Mouse (Mus musculus): ENCODE results near the gene Edc4. TPM values are rescaled to one million over a fixed set of nuclear protein-coding genes. Genes with fewer than 3 reads are reported as not detected.

Gene Edc4
- 10 to 100 TPM; 11.4 to 33.4 TPM for polyA plus RNA-seq (2012; fragmentation: generic; extraction: Trizol)

DNA sequence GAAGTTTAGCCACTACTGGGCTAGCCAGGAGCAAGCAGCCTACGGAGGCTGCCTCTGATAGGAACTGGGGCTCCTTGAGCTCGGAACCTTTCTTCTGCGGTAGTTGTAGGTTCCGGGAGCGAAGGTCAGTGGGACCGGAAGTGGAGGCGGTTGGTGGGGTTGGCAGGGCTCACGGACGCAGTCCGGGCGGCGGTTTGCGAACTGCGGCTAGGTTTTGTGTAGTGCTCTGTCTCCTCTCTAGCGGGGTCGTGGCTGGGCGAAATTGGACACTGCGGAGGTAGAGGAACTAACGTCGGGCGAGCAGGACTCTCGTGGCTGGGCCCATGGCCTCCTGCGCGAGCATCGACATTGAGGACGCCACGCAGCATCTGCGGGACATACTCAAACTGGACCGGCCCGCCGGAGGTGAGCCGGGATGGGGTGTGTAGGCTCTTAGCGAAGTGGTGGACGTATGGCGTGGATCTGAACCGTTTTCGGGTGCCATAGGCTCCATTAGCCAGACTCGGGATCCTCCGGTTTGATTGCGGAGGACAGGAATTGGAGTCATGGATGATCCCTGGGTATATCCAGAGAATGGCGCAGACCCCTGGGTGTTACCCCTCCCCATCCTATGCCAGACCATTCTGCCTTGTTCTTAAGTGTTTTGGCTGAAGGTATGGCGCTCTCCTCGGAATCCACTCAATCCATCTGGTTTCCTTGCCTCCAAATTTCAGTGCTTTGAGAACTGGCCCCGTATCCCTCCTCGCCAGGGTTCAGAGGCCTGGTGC lies at the start of gene Edc4:
Gene Edc4 (plus strand): TSS at position 128 of the 767 bp plus-strand sequence.

DNA sequence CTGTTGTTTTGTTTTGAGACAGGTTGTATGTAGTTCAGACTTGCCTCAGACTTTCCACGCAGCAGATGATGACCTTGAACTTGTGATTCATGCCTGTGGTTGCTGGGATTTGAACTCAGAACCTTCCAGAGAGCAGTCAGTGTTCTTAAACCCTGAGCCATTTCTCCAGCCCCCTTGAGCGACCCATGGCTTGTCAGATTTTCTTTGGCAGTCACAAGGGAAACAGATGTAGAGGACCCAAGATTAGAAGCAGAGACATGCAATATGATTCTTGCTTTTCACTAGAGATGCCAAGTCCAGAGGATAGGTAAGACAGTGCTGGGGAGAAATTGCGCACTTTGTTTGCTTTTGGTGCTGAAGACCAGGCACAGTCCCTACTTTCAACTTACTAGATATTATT lies 27.5 kb upstream of the Edc4 start, which contains the start of gene Cenpt:
Gene Cenpt (minus strand): TSS at position 101 of the 400 bp plus-strand sequence.

DNA sequence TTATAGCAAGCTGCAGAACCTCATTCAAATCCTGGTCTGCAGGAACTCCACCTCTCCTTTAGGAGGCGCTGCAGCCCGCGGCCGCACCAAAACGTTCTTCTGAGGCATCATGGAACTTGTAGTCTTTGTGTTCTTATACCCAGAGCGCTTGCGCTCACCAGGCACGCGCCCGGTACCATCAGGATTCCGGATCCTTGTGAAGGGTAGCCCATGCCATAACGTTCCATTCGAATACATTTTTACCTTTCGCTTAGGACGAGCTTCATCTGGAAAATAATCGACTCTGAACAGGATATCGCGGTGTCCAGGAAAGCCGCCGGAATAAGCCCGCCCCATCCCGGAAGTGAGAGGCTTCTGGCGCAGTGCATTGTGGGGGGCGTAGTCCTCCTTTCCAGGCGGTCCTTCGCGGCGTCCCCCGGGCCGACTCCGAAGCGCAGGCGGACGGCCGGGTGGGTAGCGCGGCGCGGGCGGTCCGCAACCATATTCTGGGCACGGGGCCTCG lies 25.9 kb upstream of the Edc4 start, which contains the start of gene Thap11:
Gene Thap11 (plus strand): TSS at position 418 of the 502 bp plus-strand sequence.

DNA sequence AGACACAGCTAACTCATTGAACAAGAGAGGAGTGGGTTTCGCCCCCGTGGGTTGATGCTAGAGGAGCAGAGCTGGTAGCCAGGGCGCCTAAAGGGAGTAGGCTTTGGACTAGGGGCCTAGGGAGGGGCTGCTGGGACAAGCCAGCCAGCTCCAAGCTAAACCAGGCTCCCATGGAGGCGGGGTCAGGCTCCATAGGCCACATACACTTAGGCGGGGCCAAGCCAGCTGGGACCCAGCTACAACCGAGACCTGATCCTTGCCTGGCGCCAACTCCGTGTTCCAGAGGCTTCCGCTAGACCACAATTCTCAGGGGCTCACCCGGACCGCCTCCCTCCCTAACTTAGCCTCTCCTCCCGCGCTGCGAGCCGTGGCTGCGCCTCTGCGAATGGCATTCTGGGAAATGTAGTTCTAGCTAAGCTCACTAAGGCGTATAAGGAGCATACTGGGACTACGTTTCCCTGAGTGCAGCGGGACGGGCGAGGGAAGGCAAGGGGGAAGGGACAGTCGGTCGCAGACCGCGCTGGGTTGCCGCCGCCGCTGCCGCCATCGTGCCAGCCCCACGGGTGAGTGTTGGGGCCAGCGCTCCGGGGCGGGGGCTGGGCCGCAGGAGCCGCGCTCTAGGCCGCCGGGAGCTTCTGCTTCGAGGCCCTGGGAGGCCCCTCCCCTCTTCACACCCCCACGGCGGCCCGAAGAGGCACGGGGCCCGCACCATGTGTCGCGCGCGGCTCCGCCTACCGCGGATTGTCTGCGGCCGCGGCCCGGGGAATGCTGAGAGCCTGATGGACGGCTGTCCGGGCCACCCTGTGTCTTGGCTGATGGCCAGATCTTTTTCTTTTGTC lies 20.3 kb upstream of the Edc4 start, which contains the start of gene Nutf2:
Gene Nutf2 (plus strand): TSS at position 438 of the 839 bp plus-strand sequence.

DNA sequence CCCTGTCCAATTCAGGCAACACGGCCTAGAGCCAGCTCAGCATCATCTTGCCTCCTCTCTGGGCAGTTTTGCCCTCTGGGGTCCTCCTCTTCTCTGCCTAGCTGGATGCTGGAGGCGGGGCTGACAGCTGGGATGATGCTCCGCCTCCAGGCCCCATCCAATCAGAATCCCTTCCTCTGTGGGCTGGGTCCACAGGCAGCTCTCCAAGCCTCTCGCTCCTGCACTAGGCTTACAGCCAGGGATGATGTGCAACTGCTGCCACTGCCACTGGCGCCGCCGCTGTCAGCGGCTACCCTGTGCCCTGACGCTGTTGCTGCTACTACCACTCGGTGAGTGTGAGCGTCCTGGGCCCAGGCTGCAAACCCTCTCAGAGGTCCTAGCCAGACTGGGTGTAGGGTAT lies 12.7 kb downstream of the Edc4 start, which contains the start of gene Nrn1l:
Gene Nrn1l (plus strand): TSS at position 229 of the 400 bp plus-strand sequence.

DNA sequence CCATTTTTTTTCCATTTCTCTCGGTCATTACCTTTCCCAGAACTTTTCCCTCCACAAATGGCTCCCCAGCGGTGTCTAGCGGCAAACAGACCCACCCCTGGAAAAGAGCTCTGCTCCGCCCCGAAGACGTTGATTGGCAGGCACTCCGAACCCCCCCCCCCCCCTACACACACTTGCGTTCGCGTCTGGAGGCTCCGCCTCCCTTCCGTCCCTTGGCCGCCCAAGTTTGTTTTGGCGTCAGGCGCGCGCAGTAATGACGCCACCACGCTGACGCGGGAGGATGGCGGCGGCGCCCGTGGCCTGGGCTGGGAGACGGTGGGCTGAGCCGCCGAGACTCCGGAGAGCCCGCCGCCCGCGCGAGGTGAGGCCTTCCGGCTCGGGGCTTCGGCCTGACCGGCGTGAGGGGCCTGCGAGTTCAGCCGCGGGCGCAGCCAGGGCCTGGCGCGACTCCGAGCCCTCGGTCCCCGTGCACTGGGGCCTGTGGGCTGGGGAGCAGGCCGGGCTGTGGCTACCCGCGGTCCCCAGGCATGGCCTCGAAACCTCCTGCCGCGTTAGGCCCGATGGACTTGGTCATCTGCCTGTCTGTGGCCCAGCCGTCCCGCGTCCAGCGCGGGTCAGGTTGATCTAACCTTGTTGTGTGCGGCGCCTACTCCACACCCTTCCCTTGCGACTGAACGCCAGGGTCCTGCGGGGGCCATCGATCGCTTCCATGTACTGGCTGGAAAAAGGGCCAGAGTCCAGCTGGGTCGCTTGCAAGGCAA lies 19.7 kb downstream of the Edc4 start, which contains the start of gene Pskh1:
Gene Pskh1 (plus strand): TSS at position 262 of the 761 bp plus-strand sequence.

DNA sequence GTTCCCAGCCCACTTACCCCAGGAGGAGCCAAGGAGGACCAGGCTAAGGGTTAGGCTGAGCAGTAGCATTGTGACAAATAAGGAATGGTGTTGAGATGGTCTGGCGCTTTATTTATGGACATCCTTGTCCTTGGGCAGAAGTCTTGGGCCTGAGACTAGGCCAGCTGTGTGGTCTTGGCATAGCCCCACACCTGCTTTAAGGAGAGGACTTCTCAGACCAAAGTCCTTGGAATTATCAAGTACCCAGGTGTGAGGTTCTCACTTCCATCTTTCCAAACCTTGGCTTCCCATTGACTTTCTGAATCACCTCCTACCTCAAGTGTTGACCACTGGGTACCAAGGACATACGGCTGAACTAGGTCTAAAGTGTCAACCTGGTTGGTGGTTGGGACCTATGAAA lies 53.1 kb downstream of the Edc4 start, which contains the start of gene Ctrl:
Gene Ctrl (minus strand): TSS at position 101 of the 400 bp plus-strand sequence.

DNA sequence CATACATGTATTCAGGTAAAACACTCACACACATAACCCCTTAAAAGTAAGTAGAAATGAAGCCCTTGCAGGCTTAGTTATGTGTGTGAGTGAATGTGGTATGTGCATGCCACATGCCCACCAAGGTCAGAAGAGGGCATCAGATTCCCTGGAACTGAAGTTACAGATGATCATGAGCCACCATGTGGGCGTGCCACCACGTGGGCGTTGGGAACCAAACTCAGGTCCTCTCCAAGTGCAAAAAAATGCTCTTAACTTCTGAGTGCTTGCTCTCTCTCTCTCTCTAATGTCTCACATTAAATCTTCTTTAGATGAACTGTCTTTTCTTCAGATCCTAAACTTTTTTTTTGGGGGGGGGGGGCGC lies 57.6 kb downstream of the Edc4 start, which contains the start of gene Psmb10:
Gene Psmb10 (minus strand): TSS at position 139 of the 364 bp plus-strand sequence.

DNA sequence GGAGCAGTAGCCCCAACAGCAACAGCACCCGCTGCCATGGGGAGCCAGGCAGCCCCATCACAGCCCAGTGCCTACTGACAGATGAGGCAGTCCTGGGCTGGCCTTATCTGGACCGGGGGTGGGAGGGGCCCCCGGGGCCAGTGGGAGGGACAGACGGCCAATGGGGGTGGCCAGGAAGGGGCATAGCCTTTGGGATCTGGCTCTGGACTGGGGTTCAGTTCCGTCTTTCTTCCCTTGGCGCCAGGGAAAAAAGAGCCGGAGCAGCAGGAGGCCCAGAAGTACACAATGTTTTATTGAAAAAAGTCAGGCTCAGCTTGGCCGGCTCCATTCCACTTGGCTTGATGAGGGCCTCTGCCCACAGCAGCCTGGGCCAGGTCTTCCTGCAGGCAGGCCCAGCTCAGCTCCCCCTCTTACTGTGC lies 62.6 kb downstream of the Edc4 start, which contains the start of gene Lcat:
Gene Lcat (minus strand): TSS at position 62 of the 419 bp plus-strand sequence.

Other genes starting within 250 kb of the Edc4 start
- gene Ctcf, start 244.3 kb upstream of the Edc4 start, polyA plus RNA-seq (2012; fragmentation: generic; extraction: Trizol): 10 to 100 TPM in 1 of 2 experiments, 1 to 10 TPM in 1; 3.6 to 24.4 TPM
- under 1 TPM; 0.22 to 0.77 TPM for gene Agrp, start 243.5 kb upstream of the Edc4 start, polyA plus RNA-seq (2012; fragmentation: generic; extraction: Trizol)
- under 1 TPM; 0.21 to 0.61 TPM for gene Carmil2, start 194.6 kb upstream of the Edc4 start, polyA plus RNA-seq (2012; fragmentation: generic; extraction: Trizol)
- 10 to 100 TPM; 50.3 to 70.4 TPM for gene Acd, start 179.8 kb upstream of the Edc4 start, polyA plus RNA-seq (2012; fragmentation: generic; extraction: Trizol)
- 10 to 100 TPM; 15.2 to 30.5 TPM for gene Pard6a, start 179.7 kb upstream of the Edc4 start, polyA plus RNA-seq (2012; fragmentation: generic; extraction: Trizol)
- gene 4933405L10Rik, start 173.2 kb upstream of the Edc4 start, polyA plus RNA-seq (2012; fragmentation: generic; extraction: Trizol): under 1 TPM; 0.26 to 0.98 TPM
- gene Enkd1, start 172.7 kb upstream of the Edc4 start, polyA plus RNA-seq (2012; fragmentation: generic; extraction: Trizol): 10 to 100 TPM; 21.1 to 27.5 TPM
- 10 to 100 TPM in 1 of 2 experiments, 1 to 10 TPM in 1; 4.3 to 12.5 TPM for gene Gfod2, start 122.2 kb upstream of the Edc4 start, polyA plus RNA-seq (2012; fragmentation: generic; extraction: Trizol)
- gene Ranbp10, start 53.5 kb upstream of the Edc4 start, polyA plus RNA-seq (2012; fragmentation: generic; extraction: Trizol): 10 to 100 TPM in 1 of 2 experiments, 1 to 10 TPM in 1; 2.2 to 14.2 TPM
- gene Tsnaxip1, start 53.1 kb upstream of the Edc4 start, polyA plus RNA-seq (2012; fragmentation: generic; extraction: Trizol): under 1 TPM; 0.05 to 0.11 TPM
- gene Cenpt, start 27.6 kb upstream of the Edc4 start, polyA plus RNA-seq (2012; fragmentation: generic; extraction: Trizol): 10 to 100 TPM; 26.0 to 44.2 TPM
- gene Thap11, start 25.7 kb upstream of the Edc4 start, polyA plus RNA-seq (2012; fragmentation: generic; extraction: Trizol): 10 to 100 TPM; 23.9 to 66.2 TPM
- gene Nutf2, start 20.3 kb upstream of the Edc4 start, polyA plus RNA-seq (2012; fragmentation: generic; extraction: Trizol): 100 to 1,000 TPM; 122 to 135 TPM
- gene Nrn1l, start 12.7 kb downstream of the Edc4 start, polyA plus RNA-seq (2012; fragmentation: generic; extraction: Trizol): 1 to 10 TPM in 1 of 2 experiments, under 1 TPM in 1; 0.33 to 1.8 TPM
- 10 to 100 TPM in 1 of 2 experiments, 1 to 10 TPM in 1; 6.3 to 24.8 TPM for gene Pskh1, start 19.6 kb downstream of the Edc4 start, polyA plus RNA-seq (2012; fragmentation: generic; extraction: Trizol)
- gene Ctrl, start 53.0 kb downstream of the Edc4 start, polyA plus RNA-seq (2012; fragmentation: generic; extraction: Trizol): 1 to 10 TPM in 1 of 2 experiments, under 1 TPM in 1; 0.04 to 1.2 TPM
- 100 to 1,000 TPM in 1 of 2 experiments, 10 to 100 TPM in 1; 93.2 to 114 TPM for gene Psmb10, start 57.6 kb downstream of the Edc4 start, polyA plus RNA-seq (2012; fragmentation: generic; extraction: Trizol)
- gene Lcat, start 62.5 kb downstream of the Edc4 start, polyA plus RNA-seq (2012; fragmentation: generic; extraction: Trizol): 1 to 10 TPM in 1 of 2 experiments, under 1 TPM in 1; 0.43 to 4.4 TPM
- gene Slc12a4, start 85.2 kb downstream of the Edc4 start, polyA plus RNA-seq (2012; fragmentation: generic; extraction: Trizol): 10 to 100 TPM; 18.7 to 66.1 TPM
- not detected for gene Dpep3, start 98.5 kb downstream of the Edc4 start, polyA plus RNA-seq (2012; fragmentation: generic; extraction: Trizol)
- gene Dus2, start 110.5 kb downstream of the Edc4 start, polyA plus RNA-seq (2012; fragmentation: generic; extraction: Trizol): 10 to 100 TPM in 1 of 2 experiments, 1 to 10 TPM in 1; 7.9 to 13.1 TPM
- under 1 TPM; 0.05 to 0.28 TPM for gene Dpep2nb, start 125.1 kb downstream of the Edc4 start, polyA plus RNA-seq (2012; fragmentation: generic; extraction: Trizol)
- 10 to 100 TPM; 10.6 to 13.9 TPM for gene Ddx28, start 131.0 kb downstream of the Edc4 start, polyA plus RNA-seq (2012; fragmentation: generic; extraction: Trizol)
- gene Nfatc3, start 178.0 kb downstream of the Edc4 start, polyA plus RNA-seq (2012; fragmentation: generic; extraction: Trizol): 1 to 10 TPM in 1 of 2 experiments, under 1 TPM in 1; 0.91 to 9.6 TPM